Mouse (Mus musculus): ENCODE data around the gene Ist1. TPM values are rescaled to one million over a fixed set of nuclear protein-coding genes. Genes with fewer than 3 reads are reported as not detected.

Ist1 gene
- polyA plus RNA-seq, 1 experiment from 2014 or later = 158 TPM

GRCm38 (mm10) chr8:109632498-109632897 is 60.6 kb downstream of the Ist1 start:
- 0 out of 2 replicates have a peak overlapping the region, but pooled peaks have one; percentile 17 for H3K27ac ChIP-seq (ENCODE audit: low read length)
- H3K9me3 ChIP-seq (replicated peaks; ENCODE audit: control insufficient read depth, low read length, poor library complexity, severe bottlenecking) = no peaks in the 10 kb centered on the region
- no peaks in the 10 kb centered on the region for H3K27me3 ChIP-seq (ENCODE audit: control insufficient read depth, insufficient read depth, low read depth, low read length)
- no peaks in the 10 kb centered on the region for H3K36me3 ChIP-seq (ENCODE audit: control insufficient read depth, insufficient read depth, low read length)
- H3K9ac ChIP-seq (ENCODE audit: low read depth, low read length) = no peak overlapping the region
- no peak overlapping the region for H3K4me3 ChIP-seq (ENCODE audit: low read depth, low read length)
- 68% methylated on average over 5 of the region's 5 CpGs for WGBS
- no peak overlapping the region for H3K4me2 ChIP-seq (ENCODE audit: low read length)
- no peaks in the 10 kb centered on the region for H3K4me1 ChIP-seq (ENCODE audit: control insufficient read depth, insufficient read depth, low read length)
- no peak for ATAC-seq

DNA sequence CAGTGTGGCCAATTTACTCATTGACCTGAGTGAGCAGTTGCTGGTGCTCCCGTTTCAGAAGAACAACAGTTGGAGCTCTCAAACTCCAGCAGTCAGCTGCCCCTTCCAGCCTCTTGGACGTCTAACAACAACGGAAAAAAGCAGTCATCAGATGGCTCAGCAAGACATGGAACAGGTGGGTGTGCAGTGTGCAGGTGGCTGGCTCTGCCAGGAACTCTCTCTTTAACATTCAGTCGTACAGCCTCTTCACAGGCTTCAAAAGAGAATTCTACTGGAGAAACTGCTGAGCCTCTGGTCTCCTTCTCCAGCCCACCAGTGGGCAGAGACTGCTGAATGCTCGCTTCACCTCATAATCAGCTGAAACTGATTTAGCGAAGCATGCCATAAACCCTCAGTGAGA is 64.4 kb downstream of the Ist1 start:
- Histone ChIP-seq H3K27me3 (ENCODE audit: control insufficient read depth, insufficient read depth, low read depth, low read length) (no peaks in the 10 kb centered on the region), H3K9me3 (replicated peaks; ENCODE audit: control insufficient read depth, low read length, poor library complexity, severe bottlenecking) (peaks cover 3% of the 10 kb centered on the region; the same call in 1 of the 2 replicates), H3K36me3 (ENCODE audit: control insufficient read depth, insufficient read depth, low read length) (no peaks in the 10 kb centered on the region), H3K4me3 (ENCODE audit: low read depth, low read length) (no peak overlapping the region), H3K9ac (ENCODE audit: low read depth, low read length) (no peak overlapping the region), H3K27ac (ENCODE audit: low read length) (no peak overlapping the region), H3K4me2 (ENCODE audit: low read length) (no peak overlapping the region), H3K4me1 (ENCODE audit: control insufficient read depth, insufficient read depth, low read length) (no peaks in the 10 kb centered on the region)
- no peak for ATAC-seq
- WGBS = 72% methylated on average over 6 of the region's 6 CpGs

Other genes with a start within 250 kb of the Ist1 start
- gene Pmfbp1, start 199.2 kb downstream of the Ist1 start, polyA plus RNA-seq (2015; fragmentation: Nextera tagmentation; extraction: Ambion mirVana) = 1.7 and 2.1 TPM in 2 replicates
- 17.9 and 18.5 TPM in 2 replicates for gene Dhx38, start 127.4 kb downstream of the Ist1 start, polyA plus RNA-seq (2015; fragmentation: Nextera tagmentation; extraction: Ambion mirVana)
- 28.0 and 28.9 TPM in 2 replicates for gene Txnl4b, start 127.4 kb downstream of the Ist1 start, polyA plus RNA-seq (2015; fragmentation: Nextera tagmentation; extraction: Ambion mirVana)
- gene Hp, start 114.1 kb downstream of the Ist1 start, polyA plus RNA-seq (2015; fragmentation: Nextera tagmentation; extraction: Ambion mirVana) = 0.17 and 0.40 TPM in 2 replicates
- gene Dhodh, start 84.6 kb downstream of the Ist1 start, polyA plus RNA-seq (2015; fragmentation: Nextera tagmentation; extraction: Ambion mirVana) = 29.7 and 35.7 TPM in 2 replicates
- 0.20 and 0.52 TPM in 2 replicates for gene Pkd1l3, start 78.7 kb downstream of the Ist1 start, polyA plus RNA-seq (2015; fragmentation: Nextera tagmentation; extraction: Ambion mirVana)
- gene Zfp821, start 12.3 kb upstream of the Ist1 start, polyA plus RNA-seq (2015; fragmentation: Nextera tagmentation; extraction: Ambion mirVana) = 69.6 and 76.1 TPM in 2 replicates
- 3.7 and 5.1 TPM in 2 replicates for gene Atxn1l, start 44.5 kb upstream of the Ist1 start, polyA plus RNA-seq (2015; fragmentation: Nextera tagmentation; extraction: Ambion mirVana)
- 53.0 and 55.4 TPM in 2 replicates for gene Ap1g1, start 85.3 kb upstream of the Ist1 start, polyA plus RNA-seq (2015; fragmentation: Nextera tagmentation; extraction: Ambion mirVana)
- 3.6 and 4.0 TPM in 2 replicates for gene Phlpp2, start 175.3 kb upstream of the Ist1 start, polyA plus RNA-seq (2015; fragmentation: Nextera tagmentation; extraction: Ambion mirVana)

Measured in midbrain, embryonic 16.5 days (tissue).